Mouse (Mus musculus) G1E (cell line): ENCODE data around the gene Sdf2l1.

Source experiments
- CTCF ChIP-seq: IDR thresholded peaks from 2 replicates; pipeline ENCODE4 v1.5.1; 2012; ENCODE audit warnings: low read depth, low read length, inconsistent platforms, mixed read lengths
- GATA1 ChIP-seq: IDR thresholded peaks from 2 replicates; pipeline ENCODE4 v1.6.1; 2012; ENCODE audit warnings: borderline replicate concordance, low read length, inconsistent platforms, mixed read lengths
- POLR2AphosphoS5 ChIP-seq: IDR thresholded peaks from 2 replicates; pipeline ENCODE4 v1.6.1; 2012; ENCODE audit warnings: low read depth, low read length, inconsistent platforms; ENCODE audit not compliant: insufficient replicate concordance
- TAL1 ChIP-seq: conservative IDR thresholded peaks from 2 replicates; pipeline ENCODE4 v1.6.1; 2012; ENCODE audit warnings: low read depth, low read length, inconsistent platforms, mixed read lengths

DNA sequence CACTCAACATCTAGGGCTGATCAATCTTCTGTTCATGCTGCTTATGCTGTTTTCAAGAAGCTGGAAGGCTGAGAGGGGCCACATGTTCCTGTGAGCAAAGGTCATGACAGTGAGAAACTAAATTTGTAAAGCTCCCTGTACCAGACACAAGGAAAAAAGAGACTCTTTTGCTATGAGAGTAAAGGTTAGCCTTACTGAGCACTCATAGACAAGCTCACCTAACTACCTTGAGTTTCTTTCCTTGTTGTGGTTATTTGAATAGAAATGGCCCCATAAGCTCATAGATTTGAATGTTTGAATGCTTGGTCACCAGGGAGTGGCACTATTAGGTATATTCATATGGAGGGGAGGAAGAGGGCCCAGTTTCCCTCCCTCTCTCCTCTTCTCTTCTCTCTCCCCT lies 35.0 kb upstream of the Sdf2l1 start:
- TF ChIP-seq CTCF (no peak), GATA1 (no peak), POLR2AphosphoS5 (no peak), TAL1 (no peak)
